Mouse (Mus musculus) left cerebral cortex, adult 8-10 months (tissue): ENCODE data around the gene Brsk2. TPM values are rescaled to one million over a fixed set of nuclear protein-coding genes. Genes with fewer than 3 reads are reported as not detected.

ENCODE experiments used
- DNase-seq, 2 experiments: peaks; one replicate each; pipeline ENCODE4 v3.0.0; 2022; ENCODE audit warnings: low spot score in 2 of 2
- microRNA-seq, 2 experiments: library from miRNA; unstranded; fragments of <30 nt; microRNA quantifications; one replicate each; pipeline ENCODE4 v1.2.0; 2022
- total RNA-seq, 4 experiments: library from RNA; stranded (reverse); gene quantifications; 2 replicates each; pipeline ENCODE4 v1.2.4; 2022

Brsk2 gene
- total RNA-seq, 4 experiments from 2014 or later = 190 to 209 (median 202) TPM

GRCm38 (mm10) chr7:142025926-142026325 lies 76.4 kb downstream of the Brsk2 start:
- no peak for DNase-seq

GRCm38 (mm10) chr7:142030073-142030472 lies 80.5 kb downstream of the Brsk2 start:
- DNase-seq = no peak

- no peak for DNase-seq
Measured at GRCm38 (mm10) chr7:142034198-142034597, 84.6 kb downstream of the Brsk2 start.

GRCm38 (mm10) chr7:142035048-142035811 lies 85.7 kb downstream of the Brsk2 start:
- DNase-seq = no peak

GRCm38 (mm10) chr7:142037553-142038170 lies 88.1 kb downstream of the Brsk2 start:
- no peak for DNase-seq

- no peak for DNase-seq
Measured at GRCm38 (mm10) chr7:142040756-142041155, 91.2 kb downstream of the Brsk2 start.

- DNase-seq = no peak
Measured at GRCm38 (mm10) chr7:142045344-142045743, 95.8 kb downstream of the Brsk2 start.

- no peak for DNase-seq
Measured at GRCm38 (mm10) chr7:142045932-142046331, 96.4 kb downstream of the Brsk2 start.

GRCm38 (mm10) chr7:142050536-142050935 lies 101.0 kb downstream of the Brsk2 start:
- no peak for DNase-seq

Small RNAs within 50 kb of the gene (microRNA-seq; reads per million reads assigned to microRNA genes)
- 0 to 1.5 reads per million in 2 experiments for gene Mir3104

Other genes starting within 250 kb of the Brsk2 start
- under 1 TPM in 2 of 4 experiments, not detected in 2; 0.02 TPM for gene Muc5ac, start 160.8 kb upstream of the Brsk2 start, total RNA-seq
- gene Muc5b, start 110.7 kb upstream of the Brsk2 start, total RNA-seq = not detected
- 100 to 1,000 TPM; 107 to 115 (median 111) TPM for gene Tollip, start 31.2 kb upstream of the Brsk2 start, total RNA-seq
- gene Mob2, start 111.3 kb downstream of the Brsk2 start, total RNA-seq = 10 to 100 TPM; 32.6 to 34.9 (median 33.7) TPM
- 100 to 1,000 TPM; 127 to 151 (median 133) TPM for gene Dusp8, start 146.1 kb downstream of the Brsk2 start, total RNA-seq
- gene Gm45618, start 171.0 kb downstream of the Brsk2 start, total RNA-seq = not detected
- not detected for gene Gm39115, start 186.3 kb downstream of the Brsk2 start, total RNA-seq
- gene Gm45337, start 194.9 kb downstream of the Brsk2 start, total RNA-seq = not detected
- gene Gm29735, start 207.4 kb downstream of the Brsk2 start, total RNA-seq = not detected
- not detected for gene Gm4553, start 216.0 kb downstream of the Brsk2 start, total RNA-seq
- gene Krtap5-2, start 226.3 kb downstream of the Brsk2 start, total RNA-seq = not detected
- gene Gm10153, start 240.6 kb downstream of the Brsk2 start, total RNA-seq = not detected